Mouse (Mus musculus) c-Kit-positive CD71-positive TER-119-positive erythroid progenitor cells, embryonic 14.5 days (primary cell): Measurements from ENCODE around the gene Ano3.
A peak's percentile ranks its signal among the peaks of the same experiment; 100 is the strongest.
"Not testable (repeated sequence)": the region's sequence is repeated elsewhere in the genome, so short reads cannot be mapped to it uniquely, and the experiment has no call there.

Source experiments
- DNase-seq: peaks from one replicate; pipeline ENCODE4 v3.0.0-alpha.2; 2013; ENCODE audit warnings: low spot score

Ano3 gene

GRCm38 (mm10) chr2:110950823-110951222, at the start of gene Ano3:
Ano3 (minus strand) TSS chr2:110950923.
- DNase-seq = not testable (repeated sequence)

- no peak for DNase-seq
Observed at GRCm38 (mm10) chr2:110990071-110990470, 39.3 kb upstream of the Ano3 start.

- no peak for DNase-seq
Observed at GRCm38 (mm10) chr2:110989539-110989938, 38.8 kb upstream of the Ano3 start.

- no peak for DNase-seq
Observed at GRCm38 (mm10) chr2:110985853-110986271, 35.1 kb upstream of the Ano3 start.

GRCm38 (mm10) chr2:110981733-110982132, 31.0 kb upstream of the Ano3 start:
- peak; percentile 9 for DNase-seq

GRCm38 (mm10) chr2:110979610-110980009, 28.9 kb upstream of the Ano3 start:
- DNase-seq = no peak

GRCm38 (mm10) chr2:110976871-110977270, 26.1 kb upstream of the Ano3 start:
- DNase-seq = no peak

GRCm38 (mm10) chr2:110970158-110970557, 19.4 kb upstream of the Ano3 start:
- no peak for DNase-seq

- no peak for DNase-seq
Observed at GRCm38 (mm10) chr2:110965398-110965797, 14.7 kb upstream of the Ano3 start.

GRCm38 (mm10) chr2:110950432-110950803, 305 bp downstream of the Ano3 start:
- no peak for DNase-seq

GRCm38 (mm10) chr2:110949679-110950431, 868 bp downstream of the Ano3 start:
- no peak for DNase-seq

GRCm38 (mm10) chr2:110945171-110945570, 5.6 kb downstream of the Ano3 start:
- no peak for DNase-seq

- no peak for DNase-seq
Observed at GRCm38 (mm10) chr2:110935691-110936090, 15.0 kb downstream of the Ano3 start.

- DNase-seq = no peak
Observed at GRCm38 (mm10) chr2:110929126-110929525, 21.6 kb downstream of the Ano3 start.

GRCm38 (mm10) chr2:110909506-110909905, 41.2 kb downstream of the Ano3 start:
- no peak for DNase-seq

- DNase-seq = no peak
Observed at GRCm38 (mm10) chr2:110906473-110906872, 44.2 kb downstream of the Ano3 start.

GRCm38 (mm10) chr2:110896477-110897270, 54.0 kb downstream of the Ano3 start:
- DNase-seq = no peak

- no peak for DNase-seq
Observed at GRCm38 (mm10) chr2:110871650-110872049, 79.1 kb downstream of the Ano3 start.

GRCm38 (mm10) chr2:110865584-110865983, 85.1 kb downstream of the Ano3 start:
- no peak for DNase-seq

GRCm38 (mm10) chr2:110863376-110863775, 87.3 kb downstream of the Ano3 start:
- no peak for DNase-seq

GRCm38 (mm10) chr2:110839559-110840243, 111.0 kb downstream of the Ano3 start:
- DNase-seq = no peak

GRCm38 (mm10) chr2:110816189-110816588, 134.5 kb downstream of the Ano3 start:
- no peak for DNase-seq

- no peak for DNase-seq
Observed at GRCm38 (mm10) chr2:110814964-110815363, 135.8 kb downstream of the Ano3 start.
